Mouse (Mus musculus): ENCODE results near the gene 2610028H24Rik.

DNA sequence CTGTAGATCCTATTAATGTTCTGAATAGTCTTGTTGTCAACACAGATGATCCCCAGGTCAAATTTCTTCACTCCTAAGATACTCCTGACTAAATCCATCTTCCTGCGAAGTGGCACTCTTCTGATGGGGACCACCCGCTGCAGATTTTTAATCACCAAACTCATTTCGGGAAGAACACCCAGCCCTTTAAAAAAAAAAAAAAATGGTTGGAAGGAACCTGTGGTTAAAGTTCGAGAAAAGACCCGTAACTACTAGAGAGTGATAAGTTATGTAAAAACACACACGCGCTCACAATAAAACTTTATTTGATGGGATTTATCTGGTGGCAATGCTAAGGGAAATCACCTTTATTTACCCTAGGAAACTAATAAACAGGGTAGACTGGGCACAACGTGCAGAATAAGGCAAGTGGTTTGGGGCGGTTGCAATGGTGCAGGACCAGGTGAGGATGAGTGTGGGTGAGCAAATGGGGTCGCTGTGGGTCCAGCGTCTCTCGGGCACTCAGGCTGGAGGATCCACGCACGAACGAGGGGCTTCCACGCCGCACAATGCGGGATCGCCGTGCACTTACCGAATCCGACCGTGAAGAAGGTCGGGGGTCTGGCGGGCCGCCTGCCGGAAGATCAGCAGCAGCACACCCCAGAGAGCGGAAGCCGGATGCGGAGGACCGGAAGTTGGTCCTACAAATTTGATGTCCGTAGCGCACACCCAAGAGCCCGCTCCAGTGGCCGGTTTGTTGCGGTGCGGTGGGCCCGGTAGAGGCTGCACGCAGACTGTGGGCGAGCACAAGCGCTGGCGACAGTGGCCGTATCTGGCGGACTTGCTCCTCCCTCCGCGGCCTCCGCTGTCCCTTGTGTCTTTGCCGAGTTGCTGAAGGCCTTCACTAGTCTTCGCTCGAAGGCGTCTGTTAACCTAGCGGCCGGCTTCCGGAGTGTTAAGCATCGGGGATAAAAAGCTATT lies 19.6 kb downstream of the 2610028H24Rik start, which contains the start of the genes Mcm3ap and Ybey:
- TF ChIP-seq CTCF (IDR thresholded peaks at IDR 0.05; ENCODE audit: borderline replicate concordance, extremely low read depth, insufficient read depth, insufficient read length) (peak; percentile 30; the same call in 1 of the 2 replicates), POLR2A (IDR thresholded peaks at IDR 0.05; ENCODE audit: borderline replicate concordance, extremely low read depth, insufficient read depth, insufficient read length, poor library complexity, severe bottlenecking) (peak; percentile 75; the same call in 1 of the 2 replicates)
